Comparison of ENCODE assay signal across 14 mouse cellular contexts in genomic region chr12:17509310-17509709, GRCm38 (mm10).
"Had no signal": no experiment of that assay in that cellular context is flagged by ENCODE, and none has a peak within 500 bp of the region (broad histone marks: within the 10 kb centered on the region; RNA-seq: fewer than 3 reads in every experiment).

No protein-coding gene starts in this region.

- ATAC-seq: intestine, postnatal 0 days; midbrain, embryonic 15.5 days had no signal

- H3K9ac ChIP-seq: limb, embryonic 12.5 days; limb, embryonic 15.5 days; liver, embryonic 15.5 days; midbrain, embryonic 12.5 days; midbrain, embryonic 15.5 days had no signal

- H3K4me3 ChIP-seq: limb, embryonic 12.5 days; limb, embryonic 15.5 days; liver, embryonic 15.5 days; midbrain, embryonic 12.5 days; midbrain, embryonic 15.5 days had no signal

- H3K4me2 ChIP-seq: limb, embryonic 12.5 days; limb, embryonic 15.5 days; liver, embryonic 11.5 days; midbrain, embryonic 12.5 days; midbrain, embryonic 15.5 days had no signal

- DNase-seq: kidney, adult 2 months; kidney, postnatal 36 days; left cerebral cortex, postnatal 4 days; lung, adult 2 months; thymus, adult 18-20 months; thymus, postnatal 36 days had no signal

- H3K9me3 ChIP-seq: limb, embryonic 12.5 days; limb, embryonic 15.5 days; liver, embryonic 15.5 days; midbrain, embryonic 12.5 days; midbrain, embryonic 15.5 days had no signal

- H3K27me3 ChIP-seq: limb, embryonic 12.5 days; limb, embryonic 15.5 days; midbrain, embryonic 12.5 days; midbrain, embryonic 15.5 days had no signal

- H3K4me1 ChIP-seq: limb, embryonic 12.5 days; limb, embryonic 15.5 days; midbrain, embryonic 12.5 days; midbrain, embryonic 15.5 days had no signal

- H3K27ac ChIP-seq: kidney, postnatal 0 days; limb, embryonic 12.5 days; limb, embryonic 15.5 days; liver, embryonic 15.5 days; midbrain, embryonic 12.5 days; midbrain, embryonic 15.5 days had no signal

- H3K36me3 ChIP-seq: limb, embryonic 12.5 days; limb, embryonic 15.5 days; liver, embryonic 15.5 days; midbrain, embryonic 12.5 days; midbrain, embryonic 15.5 days had no signal
